Mouse (Mus musculus): Measurements from ENCODE around the gene Lbr. TPM values are rescaled to one million over a fixed set of nuclear protein-coding genes. Genes with fewer than 3 reads are reported as not detected.

The Lbr gene
- polyA plus RNA-seq (2014; fragmentation: Nextera tagmentation; extraction: Ambion mirVana): 92.2 and 129 TPM in 2 replicates

DNA sequence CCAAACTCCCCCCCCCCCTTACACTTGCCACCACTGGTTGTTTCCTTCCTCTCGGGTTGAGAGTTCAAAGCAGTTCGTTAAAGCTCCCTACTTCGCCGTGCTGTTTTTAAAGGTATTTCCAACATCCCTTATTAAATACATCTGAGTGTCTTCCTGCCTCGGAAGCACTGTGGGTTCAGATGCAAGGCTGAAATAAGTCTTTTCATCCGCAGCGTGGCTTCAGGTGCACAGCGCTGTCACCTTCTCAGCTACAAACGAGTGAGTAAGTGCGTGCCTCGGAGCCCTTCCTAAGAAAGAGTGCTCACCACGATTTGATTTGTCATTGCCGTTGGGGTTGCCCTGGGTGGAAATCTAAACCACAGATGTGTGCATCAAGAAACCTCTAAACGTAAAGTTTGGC is at the start of gene Lbr:
TSS of gene Lbr (minus strand) at position 266 of the 400 bp plus-strand sequence.
- under 1% methylated on average over 14 of the region's 14 CpGs for whole genome bisulfite sequencing
- Histone ChIP-seq H3K27ac (ENCODE audit: low read depth, low read length) (peak within 1 kb of the TSS; percentile 95), H3K27me3 (ENCODE audit: control insufficient read depth, insufficient read depth, low read length) (no peaks in the 10 kb centered on the region), H3K9ac (ENCODE audit: low read depth, low read length) (peak within 1 kb of the TSS; percentile 93), H3K4me1 (ENCODE audit: control insufficient read depth, insufficient read depth, low read length) (peaks cover 18% of the 10 kb centered on the region), H3K9me3 (ENCODE audit: control insufficient read depth, low read length) (no peaks in the 10 kb centered on the region), H3K4me2 (replicated peaks; ENCODE audit: low read depth, low read length) (peak within 1 kb of the TSS; percentile 89), H3K36me3 (ENCODE audit: control insufficient read depth, insufficient read depth, low read length) (no peaks in the 10 kb centered on the region), H3K4me3 (ENCODE audit: low read length) (peak within 1 kb of the TSS; percentile 90)
- no peak for ATAC-seq (ENCODE audit: low FRiP score, low TSS enrichment)

DNA sequence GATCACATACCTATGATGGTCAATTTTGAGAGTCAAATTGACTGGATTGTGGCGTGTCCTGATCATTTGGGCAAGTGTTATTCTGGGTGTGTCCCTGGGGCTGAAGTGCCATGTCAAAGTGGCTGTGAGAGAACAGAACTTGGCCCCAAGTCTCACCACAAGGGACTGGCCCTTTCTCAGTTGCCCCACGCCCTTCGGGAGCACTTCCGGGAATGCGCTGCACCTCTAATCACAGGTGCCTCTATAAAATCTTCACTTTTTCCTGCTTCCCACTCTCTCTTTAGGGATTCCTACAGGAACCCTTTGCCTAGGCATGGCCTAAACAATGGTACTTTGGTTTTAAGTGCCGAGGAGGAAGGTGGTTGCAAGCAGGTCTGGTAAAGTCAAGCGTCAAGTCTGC is 46.8 kb upstream of the Lbr start:
- Histone ChIP-seq H3K27me3 (ENCODE audit: control insufficient read depth, insufficient read depth, low read length) (no peaks in the 10 kb centered on the region), H3K4me2 (replicated peaks; ENCODE audit: low read depth, low read length) (no peak overlapping the region), H3K4me1 (ENCODE audit: control insufficient read depth, insufficient read depth, low read length) (no peaks in the 10 kb centered on the region), H3K4me3 (ENCODE audit: low read length) (no peak overlapping the region), H3K9ac (ENCODE audit: low read depth, low read length) (no peak overlapping the region), H3K9me3 (ENCODE audit: control insufficient read depth, low read length) (no peaks in the 10 kb centered on the region), H3K36me3 (ENCODE audit: control insufficient read depth, insufficient read depth, low read length) (no peaks in the 10 kb centered on the region), H3K27ac (ENCODE audit: low read depth, low read length) (no peak overlapping the region)
- 88% methylated on average over 7 of the region's 7 CpGs for WGBS
- ATAC-seq (ENCODE audit: low FRiP score, low TSS enrichment): no peak

DNA sequence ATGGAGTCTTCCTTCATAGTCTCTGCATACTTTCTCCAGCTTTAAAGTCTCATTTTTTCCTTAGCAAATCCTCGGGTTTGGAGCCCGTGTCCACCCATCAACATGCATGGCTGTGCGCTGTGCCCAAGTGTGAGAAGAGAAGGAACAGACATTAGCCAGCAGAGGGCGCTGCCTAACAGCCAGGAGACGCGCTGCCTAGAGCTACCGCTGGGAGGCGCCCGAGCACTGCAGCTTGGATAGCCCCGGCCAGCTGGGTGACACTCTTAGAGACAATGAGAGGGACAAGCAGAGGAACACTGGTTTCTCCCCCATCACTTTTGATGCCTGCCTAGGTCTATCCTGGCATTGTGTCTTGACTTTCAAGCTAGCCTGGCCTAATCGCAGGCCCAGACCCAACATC is 46.0 kb upstream of the Lbr start:
- ATAC-seq (ENCODE audit: low FRiP score, low TSS enrichment): peak; percentile 64; the same call in 1 of the 2 replicates
- Histone ChIP-seq H3K4me3 (ENCODE audit: low read length) (no peak overlapping the region), H3K36me3 (ENCODE audit: control insufficient read depth, insufficient read depth, low read length) (no peaks in the 10 kb centered on the region), H3K9me3 (ENCODE audit: control insufficient read depth, low read length) (no peaks in the 10 kb centered on the region), H3K9ac (ENCODE audit: low read depth, low read length) (no peak overlapping the region), H3K27ac (ENCODE audit: low read depth, low read length) (no peak overlapping the region), H3K4me1 (ENCODE audit: control insufficient read depth, insufficient read depth, low read length) (no peaks in the 10 kb centered on the region), H3K27me3 (ENCODE audit: control insufficient read depth, insufficient read depth, low read length) (no peaks in the 10 kb centered on the region), H3K4me2 (replicated peaks; ENCODE audit: low read depth, low read length) (no peak overlapping the region)
- WGBS: 7% methylated on average over 11 of the region's 11 CpGs

DNA sequence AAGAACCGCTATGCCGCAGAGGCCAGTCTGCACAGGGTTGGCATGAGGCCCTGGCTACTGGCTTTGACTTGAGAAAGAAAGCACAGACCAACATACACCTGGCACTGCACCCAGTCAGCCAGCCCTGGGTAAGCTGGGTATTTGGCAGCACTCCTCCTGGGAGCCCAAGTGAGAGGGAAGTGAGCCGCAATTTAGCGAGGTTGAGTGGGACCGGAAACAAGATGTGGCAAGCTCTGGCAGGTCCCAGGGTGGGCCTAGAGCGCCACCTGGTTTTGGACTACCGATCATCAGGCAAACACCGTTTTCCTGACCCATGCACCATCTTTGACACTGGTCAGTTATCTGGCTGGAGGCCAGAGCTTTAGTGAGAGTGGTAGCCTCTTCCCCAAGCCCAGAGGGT is 38.7 kb upstream of the Lbr start:
- Histone ChIP-seq H3K36me3 (ENCODE audit: control insufficient read depth, insufficient read depth, low read length) (no peaks in the 10 kb centered on the region), H3K27ac (ENCODE audit: low read depth, low read length) (no peak overlapping the region), H3K9ac (ENCODE audit: low read depth, low read length) (no peak overlapping the region), H3K4me1 (ENCODE audit: control insufficient read depth, insufficient read depth, low read length) (no peaks in the 10 kb centered on the region), H3K27me3 (ENCODE audit: control insufficient read depth, insufficient read depth, low read length) (no peaks in the 10 kb centered on the region), H3K4me3 (ENCODE audit: low read length) (no peak overlapping the region), H3K4me2 (replicated peaks; ENCODE audit: low read depth, low read length) (no peak overlapping the region), H3K9me3 (ENCODE audit: control insufficient read depth, low read length) (no peaks in the 10 kb centered on the region)
- ATAC-seq (ENCODE audit: low FRiP score, low TSS enrichment): peak; percentile 44; the same call in 1 of the 2 replicates
- WGBS: 39% methylated on average over 8 of the region's 8 CpGs

DNA sequence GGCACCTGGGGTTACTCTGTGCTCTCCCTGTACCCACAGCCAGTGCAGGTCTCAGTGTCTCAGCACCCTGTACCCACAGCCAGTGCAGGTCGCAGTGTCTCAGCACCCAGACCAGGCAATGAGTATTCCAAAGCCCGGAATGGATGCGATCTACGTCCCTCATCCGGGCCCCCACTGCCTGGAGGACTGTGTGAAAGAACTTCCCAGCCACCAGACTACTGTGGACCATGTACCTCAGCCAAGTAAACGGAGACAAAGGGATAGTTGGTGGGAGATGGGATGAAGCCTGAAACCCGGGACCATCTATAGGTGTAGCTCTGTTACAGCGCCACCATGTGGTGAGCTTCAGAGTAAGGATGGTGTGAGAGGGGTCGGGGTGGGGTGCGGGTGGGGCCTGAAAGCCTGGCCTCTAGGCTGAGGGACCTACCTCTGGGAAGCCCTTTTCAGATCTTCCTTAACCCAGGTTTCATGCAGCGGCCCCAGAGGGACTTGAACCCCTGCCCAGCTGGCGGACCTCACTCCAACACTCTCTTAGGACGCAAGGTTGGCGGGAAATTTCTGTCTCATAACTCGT is 38.0 kb upstream of the Lbr start:
- Histone ChIP-seq H3K4me2 (replicated peaks; ENCODE audit: low read depth, low read length) (no peak overlapping the region), H3K4me1 (ENCODE audit: control insufficient read depth, insufficient read depth, low read length) (no peaks in the 10 kb centered on the region), H3K9me3 (ENCODE audit: control insufficient read depth, low read length) (no peaks in the 10 kb centered on the region), H3K4me3 (ENCODE audit: low read length) (no peak overlapping the region), H3K27me3 (ENCODE audit: control insufficient read depth, insufficient read depth, low read length) (no peaks in the 10 kb centered on the region), H3K36me3 (ENCODE audit: control insufficient read depth, insufficient read depth, low read length) (no peaks in the 10 kb centered on the region), H3K9ac (ENCODE audit: low read depth, low read length) (no peak overlapping the region), H3K27ac (ENCODE audit: low read depth, low read length) (no peak overlapping the region)
- ATAC-seq (ENCODE audit: low FRiP score, low TSS enrichment): 0 out of 2 replicates have a peak, but pooled peaks have one; percentile 21
- WGBS: 60% methylated on average over 15 of the region's 15 CpGs

DNA sequence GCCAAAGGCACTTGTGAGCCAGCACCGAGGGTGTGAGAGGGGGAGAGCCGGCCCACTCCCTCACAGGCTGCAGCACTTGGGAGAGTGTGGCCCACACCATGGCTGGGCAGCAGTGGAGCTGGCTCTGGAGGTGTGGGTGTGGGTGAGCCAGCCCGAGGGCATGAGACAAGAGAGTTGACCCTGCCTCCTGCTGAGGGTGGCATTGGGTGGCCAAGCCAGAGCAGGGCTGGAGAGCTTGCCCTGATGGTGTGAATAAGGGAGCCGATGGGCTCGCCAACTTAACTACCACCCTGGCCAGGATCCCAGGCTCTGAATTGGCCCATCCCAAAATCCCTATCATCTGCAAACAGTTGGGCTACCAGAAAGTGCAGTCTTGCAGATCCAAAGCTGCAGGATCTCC is 35.6 kb upstream of the Lbr start:
- H3K9ac ChIP-seq (ENCODE audit: low read depth, low read length): no peak overlapping the region
- ATAC-seq (ENCODE audit: low FRiP score, low TSS enrichment): no peak
- no peak overlapping the region for H3K27ac ChIP-seq (ENCODE audit: low read depth, low read length)
- H3K9me3 ChIP-seq (ENCODE audit: control insufficient read depth, low read length): no peaks in the 10 kb centered on the region
- WGBS: 80% methylated on average over 5 of the region's 5 CpGs
- no peaks in the 10 kb centered on the region for H3K36me3 ChIP-seq (ENCODE audit: control insufficient read depth, insufficient read depth, low read length)
- no peaks in the 10 kb centered on the region for H3K4me1 ChIP-seq (ENCODE audit: control insufficient read depth, insufficient read depth, low read length)
- H3K4me2 ChIP-seq (replicated peaks; ENCODE audit: low read depth, low read length): no peak overlapping the region
- no peak overlapping the region for H3K4me3 ChIP-seq (ENCODE audit: low read length)
- H3K27me3 ChIP-seq (ENCODE audit: control insufficient read depth, insufficient read depth, low read length): no peaks in the 10 kb centered on the region

DNA sequence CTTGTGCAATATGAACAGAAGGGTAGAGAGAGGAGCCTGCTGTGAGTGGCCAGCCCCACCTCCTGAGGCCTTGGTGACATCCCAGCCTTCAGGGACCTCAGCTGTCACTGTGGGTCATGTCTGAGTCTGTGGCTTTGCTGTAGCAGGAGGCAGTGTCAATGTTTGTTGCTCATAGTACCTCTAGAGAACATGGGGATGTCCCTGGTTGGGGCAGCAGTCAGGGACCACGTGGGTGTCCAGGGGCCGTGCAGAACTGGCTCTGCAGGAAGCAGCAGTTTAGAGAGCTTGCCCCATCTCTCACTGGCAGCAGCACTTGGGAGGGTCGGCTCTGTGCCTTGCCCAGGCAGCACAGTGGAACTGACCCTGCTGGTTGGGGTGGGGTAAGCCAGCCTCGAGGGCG is 34.2 kb upstream of the Lbr start:
- H3K36me3 ChIP-seq (ENCODE audit: control insufficient read depth, insufficient read depth, low read length): no peaks in the 10 kb centered on the region
- H3K27me3 ChIP-seq (ENCODE audit: control insufficient read depth, insufficient read depth, low read length): no peaks in the 10 kb centered on the region
- H3K9ac ChIP-seq (ENCODE audit: low read depth, low read length): no peak overlapping the region
- H3K9me3 ChIP-seq (ENCODE audit: control insufficient read depth, low read length): no peaks in the 10 kb centered on the region
- ATAC-seq (ENCODE audit: low FRiP score, low TSS enrichment): no peak
- no peaks in the 10 kb centered on the region for H3K4me1 ChIP-seq (ENCODE audit: control insufficient read depth, insufficient read depth, low read length)
- WGBS: 58% methylated on average over 5 of the region's 5 CpGs
- H3K4me3 ChIP-seq (ENCODE audit: low read length): no peak overlapping the region
- no peak overlapping the region for H3K27ac ChIP-seq (ENCODE audit: low read depth, low read length)
- H3K4me2 ChIP-seq (replicated peaks; ENCODE audit: low read depth, low read length): no peak overlapping the region

DNA sequence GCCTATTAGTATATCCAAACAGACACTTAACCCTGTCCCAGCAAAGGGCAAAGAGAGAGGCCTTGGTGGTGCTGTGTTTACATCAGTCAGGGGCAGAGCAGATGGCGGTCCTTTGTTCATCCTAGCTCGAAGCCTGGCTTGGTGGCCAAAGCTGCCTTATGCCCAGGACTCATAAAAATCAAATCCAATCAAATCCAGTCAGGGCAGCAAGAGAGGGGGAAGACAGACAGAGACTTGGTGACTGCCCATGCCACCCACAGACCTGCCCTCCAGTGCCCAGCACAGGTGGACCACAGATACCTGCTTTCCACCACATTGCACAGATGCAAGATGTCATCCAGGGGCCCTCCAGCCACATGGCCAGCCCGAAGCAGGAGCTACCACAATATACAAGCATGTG is 33.8 kb upstream of the Lbr start:
- no peak for ATAC-seq (ENCODE audit: low FRiP score, low TSS enrichment)
- H3K9ac ChIP-seq (ENCODE audit: low read depth, low read length): no peak overlapping the region
- H3K9me3 ChIP-seq (ENCODE audit: control insufficient read depth, low read length): no peaks in the 10 kb centered on the region
- no peak overlapping the region for H3K4me3 ChIP-seq (ENCODE audit: low read length)
- H3K27ac ChIP-seq (ENCODE audit: low read depth, low read length): no peak overlapping the region
- WGBS: 80% methylated on average over 3 of the region's 3 CpGs
- no peak overlapping the region for H3K4me2 ChIP-seq (replicated peaks; ENCODE audit: low read depth, low read length)
- no peaks in the 10 kb centered on the region for H3K4me1 ChIP-seq (ENCODE audit: control insufficient read depth, insufficient read depth, low read length)
- H3K36me3 ChIP-seq (ENCODE audit: control insufficient read depth, insufficient read depth, low read length): no peaks in the 10 kb centered on the region
- H3K27me3 ChIP-seq (ENCODE audit: control insufficient read depth, insufficient read depth, low read length): no peaks in the 10 kb centered on the region

DNA sequence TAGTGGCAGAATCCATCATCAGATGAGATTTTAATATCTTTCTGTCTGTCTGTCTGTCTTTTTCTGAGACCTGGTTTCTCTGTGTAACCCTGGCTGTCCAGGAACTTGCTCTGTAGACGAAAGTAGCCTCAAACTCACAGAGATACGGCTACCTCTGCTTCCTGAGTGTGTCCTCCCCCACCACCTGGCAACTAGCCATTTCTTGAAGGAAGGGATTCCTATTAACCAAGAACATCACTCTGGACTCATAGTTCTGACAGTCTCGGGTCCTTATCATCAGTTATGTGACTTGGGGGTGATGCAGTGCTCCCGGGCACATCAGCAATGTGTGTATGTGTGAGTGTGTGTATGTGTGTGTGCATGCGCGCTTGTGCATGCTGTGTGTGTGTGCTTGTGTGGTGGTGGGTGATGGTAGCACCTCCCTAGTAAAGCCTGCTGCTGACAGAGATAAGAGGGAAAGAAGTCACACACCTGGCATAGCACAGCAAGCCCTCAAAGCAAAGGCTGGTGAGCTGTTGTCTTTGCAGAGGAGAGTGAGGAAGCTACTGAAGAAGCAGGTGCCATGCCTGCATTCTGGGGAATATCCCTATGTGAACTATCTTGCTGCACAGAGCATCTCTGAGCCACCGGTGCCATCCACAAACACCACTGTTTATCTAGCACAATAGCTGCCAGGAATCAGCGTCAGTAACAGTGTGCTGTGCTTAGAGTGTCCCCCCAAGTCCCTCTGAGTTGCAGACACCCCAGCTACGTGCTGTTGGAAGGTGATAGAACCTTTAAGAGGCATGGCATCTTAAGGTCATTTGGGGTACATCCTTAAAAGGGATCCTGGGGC is 30.5 kb upstream of the Lbr start:
- Histone ChIP-seq H3K36me3 (ENCODE audit: control insufficient read depth, insufficient read depth, low read length) (no peaks in the 10 kb centered on the region), H3K27ac (ENCODE audit: low read depth, low read length) (no peak overlapping the region), H3K4me2 (replicated peaks; ENCODE audit: low read depth, low read length) (no peak overlapping the region), H3K27me3 (ENCODE audit: control insufficient read depth, insufficient read depth, low read length) (no peaks in the 10 kb centered on the region), H3K9ac (ENCODE audit: low read depth, low read length) (no peak overlapping the region), H3K4me1 (ENCODE audit: control insufficient read depth, insufficient read depth, low read length) (no peaks in the 10 kb centered on the region), H3K4me3 (ENCODE audit: low read length) (no peak overlapping the region), H3K9me3 (ENCODE audit: control insufficient read depth, low read length) (no peaks in the 10 kb centered on the region)
- no peak for ATAC-seq (ENCODE audit: low FRiP score, low TSS enrichment)
- WGBS: 74% methylated on average over 9 of the region's 9 CpGs
